Mouse (Mus musculus) neural tube, embryonic 12.5 days (tissue): ENCODE results near the gene Gm40193. TPM values are rescaled to one million over a fixed set of nuclear protein-coding genes. Genes with fewer than 3 reads are reported as not detected.
"Not testable (repeated sequence)": the region's sequence is repeated elsewhere in the genome, so short reads cannot be mapped to it uniquely, and the experiment has no call there.

Experiments
- ATAC-seq: fragments of 200-750 bp; cut with Nextera tagmentation; 2 replicates; pipeline ENCODE4 v1.8.0; 2017; ENCODE audit warnings: low read depth, mild to moderate bottlenecking, moderate TSS enrichment, moderate library complexity; ENCODE audit not compliant: low FRiP score
- H3K27ac ChIP-seq: fragments of 300-500 bp; sonication (generic); 2 replicates; pipeline ENCODE4 v1.5.1; 2016
- H3K27me3 ChIP-seq: fragments of 300-500 bp; sonication (generic); replicated peaks from 2 replicates; pipeline ENCODE4 v1.6.1; 2016; ENCODE audit warnings: mild to moderate bottlenecking
- H3K36me3 ChIP-seq: fragments of 300-500 bp; sonication (generic); 2 replicates; pipeline ENCODE4 v1.6.1; 2016; ENCODE audit warnings: mild to moderate bottlenecking
- H3K4me1 ChIP-seq: fragments of 300-500 bp; sonication (generic); 2 replicates; pipeline ENCODE4 v1.6.1; 2016
- H3K4me2 ChIP-seq: fragments of 300-500 bp; sonication (generic); replicated peaks from 2 replicates; pipeline ENCODE4 v1.6.1; 2016; ENCODE audit warnings: mild to moderate bottlenecking
- H3K4me3 ChIP-seq: fragments of 300-500 bp; sonication (generic); 2 replicates; pipeline ENCODE4 v1.5.1; 2016
- H3K9ac ChIP-seq: fragments of 300-500 bp; sonication (generic); 2 replicates; pipeline ENCODE4 v1.6.1; 2016; ENCODE audit warnings: mild to moderate bottlenecking
- H3K9me3 ChIP-seq: fragments of 300-500 bp; sonication (generic); 2 replicates; pipeline ENCODE4 v1.6.1; 2016; ENCODE audit warnings: mild to moderate bottlenecking
- WGBS: fragments of 180-500 bp; shearing (Covaris S2); methylation state at CpG from one replicate; pipeline ENCODE4 v1.1.7; 2016; 5-methylcytosine and 5-hydroxymethylcytosine counted together
- polyA plus RNA-seq: library from polyadenylated mRNA; unstranded; fragments of >200 nt; fragmentation: Nextera tagmentation; extraction: Ambion mirVana; gene quantifications from 2 replicates; pipeline ENCODE4 v1.2.1, GENCODE M21; 2016

Gm40193 gene
- polyA plus RNA-seq, result not detected in 2 replicates

- 84% methylated on average over 6 of the region's 6 CpGs for WGBS
- no peak for ATAC-seq
- no peak within 1 kb of the TSS for H3K4me3 ChIP-seq
- H3K9ac ChIP-seq, result no peak within 1 kb of the TSS
- no peaks in the 10 kb centered on the region for H3K4me1 ChIP-seq
- H3K27ac ChIP-seq, result no peak within 1 kb of the TSS
- no peaks in the 10 kb centered on the region for H3K27me3 ChIP-seq
- H3K9me3 ChIP-seq, result no peaks in the 10 kb centered on the region
- no peak within 1 kb of the TSS for H3K4me2 ChIP-seq
- H3K36me3 ChIP-seq, result peaks cover 15% of the 10 kb centered on the region
Observed at GRCm38 (mm10) chr11:70532839-70533238, at the start of gene Gm40193. Gene Gm40193 (minus strand): TSS chr11:70532939.

GRCm38 (mm10) chr11:70582196-70582595 lies 49.5 kb upstream of the Gm40193 start:
- ATAC-seq, result no peak
- H3K4me2 ChIP-seq, result no peak overlapping the region
- no peaks in the 10 kb centered on the region for H3K36me3 ChIP-seq
- H3K4me3 ChIP-seq, result no peak overlapping the region
- no peak overlapping the region for H3K27ac ChIP-seq
- peaks cover 32% of the 10 kb centered on the region for H3K4me1 ChIP-seq
- H3K9me3 ChIP-seq, result no peaks in the 10 kb centered on the region
- no peaks in the 10 kb centered on the region for H3K27me3 ChIP-seq
- H3K9ac ChIP-seq, result no peak overlapping the region
- 80% methylated on average over 3 of the region's 3 CpGs for WGBS

GRCm38 (mm10) chr11:70580921-70581320 lies 48.2 kb upstream of the Gm40193 start:
- no peak overlapping the region for H3K4me3 ChIP-seq
- no peak overlapping the region for H3K4me2 ChIP-seq
- ATAC-seq, result no peak
- H3K9ac ChIP-seq, result no peak overlapping the region
- H3K27me3 ChIP-seq, result no peaks in the 10 kb centered on the region
- no peaks in the 10 kb centered on the region for H3K9me3 ChIP-seq
- no peak overlapping the region for H3K27ac ChIP-seq
- H3K4me1 ChIP-seq, result peaks cover 32% of the 10 kb centered on the region
- 85% methylated on average over 3 of the region's 3 CpGs for WGBS
- no peaks in the 10 kb centered on the region for H3K36me3 ChIP-seq

- no peaks in the 10 kb centered on the region for H3K27me3 ChIP-seq
- no peak overlapping the region for H3K27ac ChIP-seq
- WGBS, result 37% methylated on average over 5 of the region's 5 CpGs
- no peak for ATAC-seq
- H3K4me2 ChIP-seq, result no peak overlapping the region
- H3K9ac ChIP-seq, result no peak overlapping the region
- no peaks in the 10 kb centered on the region for H3K9me3 ChIP-seq
- H3K4me1 ChIP-seq, result peaks cover 30% of the 10 kb centered on the region
- H3K36me3 ChIP-seq, result no peaks in the 10 kb centered on the region
- H3K4me3 ChIP-seq, result no peak overlapping the region
Observed at GRCm38 (mm10) chr11:70580358-70580720, 47.6 kb upstream of the Gm40193 start.

GRCm38 (mm10) chr11:70579710-70580357 lies 47.1 kb upstream of the Gm40193 start:
- Histone ChIP-seq H3K36me3 (no peaks in the 10 kb centered on the region), H3K27me3 (no peaks in the 10 kb centered on the region), H3K9me3 (no peaks in the 10 kb centered on the region), H3K27ac (no peak overlapping the region), H3K9ac (no peak overlapping the region), H3K4me2 (no peak overlapping the region), H3K4me3 (no peak overlapping the region), H3K4me1 (peaks cover 25% of the 10 kb centered on the region)
- ATAC-seq, result no peak
- WGBS, result 87% methylated on average over 9 of the region's 9 CpGs

- WGBS, result 91% methylated on average over 6 of the region's 6 CpGs
- no peak for ATAC-seq
- Histone ChIP-seq H3K9me3 (no peaks in the 10 kb centered on the region), H3K9ac (no peak overlapping the region), H3K27ac (no peak overlapping the region), H3K4me3 (no peak overlapping the region), H3K4me2 (no peak overlapping the region), H3K36me3 (no peaks in the 10 kb centered on the region), H3K27me3 (no peaks in the 10 kb centered on the region), H3K4me1 (peaks cover 25% of the 10 kb centered on the region)
Observed at GRCm38 (mm10) chr11:70578962-70579361, 46.2 kb upstream of the Gm40193 start.

- no peak overlapping the region; the same call in 1 of the 2 replicates for H3K9ac ChIP-seq
- H3K4me1 ChIP-seq, result peaks cover 29% of the 10 kb centered on the region; the same call in 1 of the 2 replicates
- no peak overlapping the region for H3K4me3 ChIP-seq
- no peaks in the 10 kb centered on the region for H3K27me3 ChIP-seq
- H3K9me3 ChIP-seq, result no peaks in the 10 kb centered on the region
- WGBS, result 91% methylated on average over 3 of the region's 3 CpGs
- H3K36me3 ChIP-seq, result no peaks in the 10 kb centered on the region
- ATAC-seq, result no peak
- H3K27ac ChIP-seq, result no peak overlapping the region
- no peak overlapping the region for H3K4me2 ChIP-seq
Observed at GRCm38 (mm10) chr11:70577201-70577600, 44.5 kb upstream of the Gm40193 start.

GRCm38 (mm10) chr11:70573872-70574271 lies 41.1 kb upstream of the Gm40193 start:
- Histone ChIP-seq H3K9me3 (no peaks in the 10 kb centered on the region), H3K4me2 (peak overlapping the region; percentile 24), H3K36me3 (no peaks in the 10 kb centered on the region), H3K4me1 (peaks cover 33% of the 10 kb centered on the region; the same call in 1 of the 2 replicates), H3K27ac (no peak overlapping the region), H3K27me3 (no peaks in the 10 kb centered on the region), H3K9ac (no peak overlapping the region), H3K4me3 (no peak overlapping the region)
- ATAC-seq, result no peak
- WGBS, result 46% methylated on average over 6 of the region's 6 CpGs

- Histone ChIP-seq H3K27ac (no peak overlapping the region), H3K4me1 (peaks cover 21% of the 10 kb centered on the region; the same call in 1 of the 2 replicates), H3K4me2 (no peak overlapping the region), H3K9me3 (no peaks in the 10 kb centered on the region), H3K4me3 (no peak overlapping the region), H3K27me3 (no peaks in the 10 kb centered on the region), H3K36me3 (0 out of 2 replicates have a peak, but pooled peaks cover 6% of the 10 kb centered on the region), H3K9ac (no peak overlapping the region)
- 62% methylated on average over 5 of the region's 5 CpGs for WGBS
- ATAC-seq, result no peak
Observed at GRCm38 (mm10) chr11:70572348-70572902, 39.7 kb upstream of the Gm40193 start.

GRCm38 (mm10) chr11:70571641-70572040 lies 38.9 kb upstream of the Gm40193 start:
- Histone ChIP-seq H3K27ac (no peak overlapping the region), H3K4me3 (no peak overlapping the region), H3K4me2 (no peak overlapping the region), H3K27me3 (no peaks in the 10 kb centered on the region), H3K4me1 (peaks cover 27% of the 10 kb centered on the region), H3K36me3 (0 out of 2 replicates have a peak, but pooled peaks cover 6% of the 10 kb centered on the region), H3K9ac (no peak overlapping the region), H3K9me3 (no peaks in the 10 kb centered on the region)
- 88% methylated on average over 1 of the region's 1 CpGs for whole genome bisulfite sequencing
- ATAC-seq, result no peak

GRCm38 (mm10) chr11:70570614-70571013 lies 37.9 kb upstream of the Gm40193 start:
- not testable (repeated sequence) for H3K4me2 ChIP-seq, H3K36me3 ChIP-seq, H3K27ac ChIP-seq, H3K27me3 ChIP-seq, H3K9ac ChIP-seq, ATAC-seq, H3K9me3 ChIP-seq, H3K4me3 ChIP-seq
- WGBS, result 91% methylated on average over 1 of the region's 1 CpGs
- H3K4me1 ChIP-seq, result peaks cover 35% of the 10 kb centered on the region

GRCm38 (mm10) chr11:70566586-70566985 lies 33.8 kb upstream of the Gm40193 start:
- ATAC-seq, result no peak
- WGBS, result 37% methylated on average over 7 of the region's 7 CpGs
- H3K4me2 ChIP-seq, result peak overlapping the region; percentile 30; the same call in 1 of the 2 replicates
- 0 out of 2 replicates have a peak, but pooled peaks cover 6% of the 10 kb centered on the region for H3K36me3 ChIP-seq
- H3K4me3 ChIP-seq, result no peak overlapping the region
- H3K4me1 ChIP-seq, result peaks cover 40% of the 10 kb centered on the region
- no peaks in the 10 kb centered on the region for H3K27me3 ChIP-seq
- H3K27ac ChIP-seq, result no peak overlapping the region
- no peak overlapping the region for H3K9ac ChIP-seq
- H3K9me3 ChIP-seq, result no peaks in the 10 kb centered on the region
